Mouse (Mus musculus): ENCODE measurements around the gene Phc1.

DNA sequence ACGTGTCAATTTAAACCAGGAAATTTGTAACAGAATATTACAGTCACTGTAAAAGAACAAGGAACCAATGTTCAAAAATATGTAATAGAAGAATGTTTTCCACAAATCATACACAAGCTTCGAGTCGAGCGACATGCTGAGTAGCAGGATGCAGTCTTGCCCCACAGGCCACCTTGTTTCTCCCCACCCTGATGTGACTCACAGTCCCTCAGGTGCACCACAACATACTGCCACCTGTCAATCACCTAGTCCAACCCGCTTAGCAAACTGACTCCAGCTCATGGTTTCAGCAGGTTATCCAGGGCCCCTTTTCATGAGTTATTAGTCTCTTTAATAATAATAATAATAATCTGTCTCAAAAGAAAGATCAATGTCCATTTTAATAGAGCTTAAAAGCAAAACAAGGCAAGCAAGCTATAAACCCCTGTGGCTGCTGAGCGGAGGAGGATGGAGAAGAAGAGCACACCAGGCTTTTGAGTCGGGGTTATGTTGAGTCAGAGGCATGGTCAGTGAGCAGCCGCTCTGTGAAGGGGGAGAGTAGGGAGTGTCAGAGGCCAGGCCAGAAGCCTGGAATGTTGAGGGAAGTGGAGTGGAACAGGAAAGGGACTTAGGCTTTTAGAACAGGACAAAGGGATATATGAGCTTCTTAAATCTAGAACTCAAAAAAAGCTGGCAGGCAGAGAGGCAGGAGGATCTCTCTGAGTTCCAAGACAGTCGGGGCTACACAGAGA, 4.2 kb upstream of the Phc1 start:
- no peak for TF ChIP-seq CTCF (IDR thresholded peaks at IDR 0.05)
- no peak for TF ChIP-seq EP300 (IDR thresholded peaks at IDR 0.05)
